ENCODE assay signal across 9 mouse cellular contexts in the genomic region with DNA sequence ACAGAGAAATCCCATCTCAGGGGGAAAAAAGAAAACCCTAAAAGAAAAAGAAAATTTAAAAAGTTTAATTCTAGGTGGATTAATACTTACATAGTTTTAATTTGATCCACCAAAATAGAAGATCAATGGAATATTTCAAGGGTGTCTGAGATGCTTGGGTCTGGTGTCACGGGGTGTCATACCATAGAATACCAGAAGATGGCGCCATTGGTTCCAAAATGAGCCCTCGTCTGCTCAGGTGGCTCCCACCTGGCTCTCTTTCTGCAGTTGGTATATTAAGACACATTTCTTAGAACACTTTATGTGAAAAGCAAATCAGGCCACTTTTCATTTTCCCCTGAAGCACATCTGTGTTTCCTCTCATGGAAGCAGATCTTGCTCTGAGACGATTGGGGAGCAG. TPM values are rescaled to one million over a fixed set of nuclear protein-coding genes. Genes with fewer than 3 reads are reported as not detected.
A peak's percentile ranks its signal among the peaks of the same experiment; 100 is the strongest.
DNase-seq lines count a peak whose midpoint lies in the region; ATAC-seq and TF ChIP-seq lines count a peak whose summit lies in the region.
"Had no signal": no experiment of that assay in that cellular context is flagged by ENCODE, and none has a peak within 500 bp of the region (broad histone marks: within the 10 kb centered on the region; RNA-seq: fewer than 3 reads in every experiment).

No protein-coding gene starts in this region.

- H3K9me3 ChIP-seq in midbrain, embryonic 10.5 days (replicated peaks), result peaks cover 9% of the 10 kb centered on the region; the same call in 1 of the 2 replicates
- no peaks in the 10 kb centered on the region for H3K9me3 ChIP-seq in midbrain, embryonic 11.5 days (ENCODE audit: control insufficient read depth, low read length)
- no peaks in the 10 kb centered on the region for H3K9me3 ChIP-seq in hindbrain, postnatal 0 days (ENCODE audit: low read length)
- H3K9me3 ChIP-seq in lung, embryonic 14.5 days (ENCODE audit: low read depth, low read length), result no peaks in the 10 kb centered on the region
- H3K9me3 ChIP-seq: heart, embryonic 15.5 days had no signal

- H3K27me3 ChIP-seq in midbrain, embryonic 10.5 days (ENCODE audit: low read depth, poor library complexity, severe bottlenecking), result no peaks in the 10 kb centered on the region
- no peaks in the 10 kb centered on the region for H3K27me3 ChIP-seq in midbrain, embryonic 11.5 days (ENCODE audit: control insufficient read depth, insufficient read depth, low read length)
- no peaks in the 10 kb centered on the region for H3K27me3 ChIP-seq in hindbrain, postnatal 0 days (ENCODE audit: insufficient read depth, low read length)
- H3K27me3 ChIP-seq in lung, embryonic 14.5 days (ENCODE audit: insufficient read depth, low read length), result no peaks in the 10 kb centered on the region
- H3K27me3 ChIP-seq: heart, embryonic 15.5 days had no signal

- H3K27ac ChIP-seq in midbrain, embryonic 10.5 days (replicated peaks), result no peak overlapping the region
- no peak overlapping the region for H3K27ac ChIP-seq in midbrain, embryonic 11.5 days (ENCODE audit: low read depth, low read length)
- no peak overlapping the region for H3K27ac ChIP-seq in hindbrain, postnatal 0 days
- no peak overlapping the region for H3K27ac ChIP-seq in lung, embryonic 14.5 days (ENCODE audit: low read depth)
- H3K27ac ChIP-seq: heart, embryonic 15.5 days had no signal

- TF ChIP-seq CTCF in hindbrain, postnatal 0 days (IDR thresholded peaks at IDR 0.05; ENCODE audit: low read depth), result peak; percentile 88
- peak; percentile 73 for TF ChIP-seq CTCF in lung, embryonic 14.5 days (IDR thresholded peaks at IDR 0.05; ENCODE audit: low read depth)

- H3K4me2 ChIP-seq in midbrain, embryonic 11.5 days, result no peak overlapping the region
- H3K4me2 ChIP-seq in hindbrain, postnatal 0 days (ENCODE audit: low read depth, low read length), result no peak overlapping the region
- no peak overlapping the region for H3K4me2 ChIP-seq in lung, embryonic 14.5 days
- H3K4me2 ChIP-seq: heart, embryonic 15.5 days had no signal

- WGBS in midbrain, embryonic 10.5 days, result 18% methylated on average over 4 of the region's 4 CpGs
- 20% methylated on average over 4 of the region's 4 CpGs for WGBS in midbrain, embryonic 11.5 days
- WGBS in hindbrain, postnatal 0 days, result 16% methylated on average over 4 of the region's 4 CpGs
- WGBS in lung, embryonic 14.5 days, result 15% methylated on average over 4 of the region's 4 CpGs

- H3K36me3 ChIP-seq in midbrain, embryonic 10.5 days, result peaks cover 5% of the 10 kb centered on the region
- H3K36me3 ChIP-seq in midbrain, embryonic 11.5 days (ENCODE audit: control insufficient read depth, insufficient read depth, low read length), result no peaks in the 10 kb centered on the region
- H3K36me3 ChIP-seq in hindbrain, postnatal 0 days (ENCODE audit: insufficient read depth, low read length), result no peaks in the 10 kb centered on the region
- no peaks in the 10 kb centered on the region for H3K36me3 ChIP-seq in lung, embryonic 14.5 days (ENCODE audit: insufficient read depth)
- H3K36me3 ChIP-seq: heart, embryonic 15.5 days had no signal

- no peak for ATAC-seq in midbrain, embryonic 11.5 days (ENCODE audit: low FRiP score)
- peak; percentile 78 for ATAC-seq in hindbrain, postnatal 0 days
- no peak for ATAC-seq in lung, embryonic 14.5 days (ENCODE audit: insufficient read depth)

- peak; percentile 45 to 82 for DNase-seq in adrenal gland, adult (ENCODE audit: inconsistent age in 2 of 2, low spot score in 1 of 2)
- no peak for DNase-seq in adrenal gland, adult 2 months
- DNase-seq in midbrain, embryonic 10.5 days (ENCODE audit: low spot score), result peak; percentile 54
- DNase-seq in midbrain, embryonic 11.5 days (ENCODE audit: low spot score, missing footprints), result no peak
- peak; percentile 73 to 84 for DNase-seq in cerebellum, postnatal 25 days
- DNase-seq in hindbrain, postnatal 0 days (ENCODE audit: low spot score), result peak; percentile 85
- DNase-seq in lung, embryonic 14.5 days, result peak; percentile 75
- DNase-seq in right cerebral cortex, postnatal 14 days, result peak; percentile 62

- H3K4me3 ChIP-seq in midbrain, embryonic 10.5 days, result no peak overlapping the region
- no peak overlapping the region for H3K4me3 ChIP-seq in midbrain, embryonic 11.5 days (ENCODE audit: low read depth, low read length)
- H3K4me3 ChIP-seq in hindbrain, postnatal 0 days (ENCODE audit: low read length), result no peak overlapping the region
- H3K4me3 ChIP-seq in lung, embryonic 14.5 days (ENCODE audit: low read depth, low read length), result no peak overlapping the region
- H3K4me3 ChIP-seq: heart, embryonic 15.5 days had no signal

- H3K4me1 ChIP-seq in midbrain, embryonic 10.5 days, result peaks cover 9% of the 10 kb centered on the region
- H3K4me1 ChIP-seq in midbrain, embryonic 11.5 days (ENCODE audit: control insufficient read depth, insufficient read depth, low read length), result peaks cover 4% of the 10 kb centered on the region; the same call in 1 of the 2 replicates
- no peaks in the 10 kb centered on the region for H3K4me1 ChIP-seq in hindbrain, postnatal 0 days (ENCODE audit: insufficient read depth, low read length)
- H3K4me1 ChIP-seq in lung, embryonic 14.5 days (ENCODE audit: insufficient read depth), result no peaks in the 10 kb centered on the region
- H3K4me1 ChIP-seq: heart, embryonic 15.5 days had no signal

- no peak overlapping the region for H3K9ac ChIP-seq in midbrain, embryonic 11.5 days (ENCODE audit: low read length)
- no peak overlapping the region for H3K9ac ChIP-seq in hindbrain, postnatal 0 days (replicated peaks; ENCODE audit: low read length)
- no peak overlapping the region for H3K9ac ChIP-seq in lung, embryonic 14.5 days
- H3K9ac ChIP-seq: heart, embryonic 15.5 days had no signal

RNA-seq across cellular contexts. Expression of gene Glrx5, which starts 18.4 kb away (rescaled TPM):
- total RNA-seq in adrenal gland, adult 2 months (2021), result 100 to 1,000 TPM; 161 to 186 TPM
- polyA plus RNA-seq in adrenal gland, adult 2 months (2012; rRNA removed), result 218 and 257 TPM in 2 replicates
- 217 and 246 TPM in 2 replicates for polyA plus RNA-seq in midbrain, embryonic 10.5 days (2016; fragmentation: Nextera tagmentation; extraction: Ambion mirVana)
- 186 and 197 TPM in 2 replicates for polyA plus RNA-seq in midbrain, embryonic 11.5 days (2014; fragmentation: Nextera tagmentation; extraction: Ambion mirVana)
- total RNA-seq in hindbrain, postnatal 0 days (2014; rRNA removed), result 28.6 and 43.1 TPM in 2 replicates
- 195 and 199 TPM in 2 replicates for polyA plus RNA-seq in hindbrain, postnatal 0 days (2015; fragmentation: Nextera tagmentation; extraction: Ambion mirVana)
- 177 and 186 TPM in 2 replicates for polyA plus RNA-seq in lung, embryonic 14.5 days (2014; fragmentation: Nextera tagmentation; extraction: Ambion mirVana)

RNA-seq across cellular contexts. Expression of gene Syne3, which starts 41.3 kb away (rescaled TPM):
- total RNA-seq in adrenal gland, adult 2 months (2021), result 10 to 100 TPM in 1 of 2 experiments, 1 to 10 TPM in 1; 9.1 to 16.1 TPM
- polyA plus RNA-seq in adrenal gland, adult 2 months (2012; rRNA removed), result 4.3 and 4.5 TPM in 2 replicates
- 0.10 and 0.14 TPM in 2 replicates for polyA plus RNA-seq in midbrain, embryonic 10.5 days (2016; fragmentation: Nextera tagmentation; extraction: Ambion mirVana)
- polyA plus RNA-seq in midbrain, embryonic 11.5 days (2014; fragmentation: Nextera tagmentation; extraction: Ambion mirVana), result 0.10 TPM in 1 of 2 replicates, not detected in the other
- total RNA-seq in hindbrain, postnatal 0 days (2014; rRNA removed), result 1.4 TPM in 2 replicates
- polyA plus RNA-seq in hindbrain, postnatal 0 days (2015; fragmentation: Nextera tagmentation; extraction: Ambion mirVana), result 0.66 and 0.98 TPM in 2 replicates
- polyA plus RNA-seq in lung, embryonic 14.5 days (2014; fragmentation: Nextera tagmentation; extraction: Ambion mirVana), result 0.29 and 0.39 TPM in 2 replicates

Comparison
In these comparisons a context has a peak if more than half of its experiments do, and no peak if none do; other contexts are left out.
1. DNase-seq: peak in adrenal gland, adult (2 of 2), midbrain, embryonic 10.5 days (single experiment), cerebellum, postnatal 25 days (2 of 2), hindbrain, postnatal 0 days (single experiment), lung, embryonic 14.5 days (single experiment) and right cerebral cortex, postnatal 14 days (single experiment); none in adrenal gland, adult 2 months (single experiment) and midbrain, embryonic 11.5 days (single experiment).